Mouse (Mus musculus) limb, embryonic 11.5 days (tissue): ENCODE data around the gene Fam229b. TPM values are rescaled to one million over a fixed set of nuclear protein-coding genes. Genes with fewer than 3 reads are reported as not detected.

ENCODE experiments used
- ATAC-seq: fragments of 200-750 bp; cut with Nextera tagmentation; 2 replicates; pipeline ENCODE4 v1.8.0; 2017; ENCODE audit warnings: low read depth; ENCODE audit not compliant: insufficient number of reproducible peaks, low FRiP score, low TSS enrichment
- DNase-seq: peaks from one replicate; pipeline ENCODE4 v3.0.0-alpha.2; 2015; ENCODE audit warnings: low spot score
- H3K27ac ChIP-seq: fragments of 300-500 bp; sonication (generic); replicated peaks from 2 replicates; pipeline ENCODE4 v1.5.1; 2014; ENCODE audit warnings: low read depth, mild to moderate bottlenecking, low read length
- H3K27me3 ChIP-seq: fragments of 300-500 bp; sonication (generic); 2 replicates; pipeline ENCODE4 v1.6.1; 2014; ENCODE audit warnings: mild to moderate bottlenecking, low read length, mixed read lengths; ENCODE audit not compliant: control insufficient read depth, insufficient read depth
- H3K36me3 ChIP-seq: fragments of 300-500 bp; sonication (generic); 2 replicates; pipeline ENCODE4 v1.6.1; 2014; ENCODE audit warnings: mild to moderate bottlenecking, low read length, moderate library complexity, mixed read lengths; ENCODE audit not compliant: control insufficient read depth, insufficient read depth
- H3K4me1 ChIP-seq: fragments of 300-500 bp; sonication (generic); 2 replicates; pipeline ENCODE4 v1.6.1; 2014; ENCODE audit warnings: low read length, mixed read lengths; ENCODE audit not compliant: control insufficient read depth, insufficient read depth
- H3K4me2 ChIP-seq: fragments of 300-500 bp; sonication (generic); 2 replicates; pipeline ENCODE4 v1.6.1; 2014; ENCODE audit warnings: low read depth, mild to moderate bottlenecking, moderate library complexity; ENCODE audit not compliant: severe bottlenecking
- H3K4me3 ChIP-seq: fragments of 300-500 bp; sonication (generic); 2 replicates; pipeline ENCODE4 v1.5.1; 2014; ENCODE audit warnings: low read depth, low read length
- H3K9ac ChIP-seq: fragments of 300-500 bp; sonication (generic); 2 replicates; pipeline ENCODE4 v1.6.1; 2014; ENCODE audit warnings: mild to moderate bottlenecking, low read length
- H3K9me3 ChIP-seq: fragments of 300-500 bp; sonication (generic); 2 replicates; pipeline ENCODE4 v1.6.1; 2016; ENCODE audit warnings: low read length; ENCODE audit not compliant: control insufficient read depth
- WGBS: fragments of 180-500 bp; shearing (Covaris S2); extraction: QIAGEN DNeasy Blood & Tissue Kit; methylation state at CpG from one replicate; pipeline ENCODE4 v1.1.7; 2014; 5-methylcytosine and 5-hydroxymethylcytosine counted together
- polyA plus RNA-seq: library from polyadenylated mRNA; unstranded; fragments of >200 nt; fragmentation: Nextera tagmentation; extraction: Ambion mirVana; gene quantifications from 2 replicates; pipeline ENCODE4 v1.2.1, GENCODE M21; 2014

The Fam229b gene
- 9.8 and 10.6 TPM in 2 replicates for polyA plus RNA-seq

DNA sequence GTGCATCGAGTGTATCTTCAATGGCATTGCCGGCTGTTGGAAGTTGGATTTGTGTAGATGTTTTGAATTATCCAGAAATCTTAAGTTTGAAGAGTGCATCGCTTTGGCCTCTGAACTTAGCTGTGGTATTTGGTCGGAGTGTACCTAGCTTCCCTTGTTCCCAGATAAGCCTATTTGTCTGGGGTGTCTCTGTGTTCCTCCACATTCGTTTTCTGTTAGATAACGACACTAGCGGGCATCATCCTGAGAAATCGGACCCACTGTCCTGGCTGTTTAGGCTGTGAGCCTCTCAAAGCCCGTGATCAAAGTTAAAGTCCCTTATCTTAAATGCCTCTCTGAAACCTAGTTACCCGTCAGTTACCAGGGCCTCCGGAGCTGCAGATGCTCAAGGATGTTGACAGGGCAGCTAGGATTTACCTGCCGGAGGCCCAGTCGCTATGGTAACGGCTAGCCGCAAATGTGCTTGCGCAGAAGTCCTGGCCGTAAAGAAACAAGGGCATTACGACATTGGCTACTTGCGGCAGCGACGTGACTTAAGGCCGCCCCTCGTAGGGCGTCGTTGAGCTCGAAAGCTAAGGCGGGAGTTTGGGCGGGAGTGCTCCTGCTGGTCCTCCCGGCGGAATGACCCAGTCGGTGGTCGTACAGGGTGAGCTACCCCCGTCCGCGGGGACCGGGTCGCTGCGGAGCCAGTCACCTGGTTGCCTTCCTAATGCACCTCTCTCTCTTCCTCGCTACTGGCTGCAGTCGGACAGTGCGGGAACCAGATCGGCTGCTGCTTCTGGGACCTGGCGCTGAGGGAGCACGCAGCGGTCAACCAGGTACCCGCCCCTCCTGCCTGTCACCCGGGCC lies at the start of gene Fam229b, which contains the start of gene Tube1:
Fam229b (minus strand) TSS at position 453 of the 849 bp plus-strand sequence.
Tube1 (plus strand) TSS at position 515 of the 849 bp plus-strand sequence.
- Histone ChIP-seq H3K9ac (peak within 1 kb of the TSS; percentile 72), H3K4me2 (peak within 1 kb of the TSS; percentile 74), H3K4me3 (peak within 1 kb of the TSS; percentile 68), H3K36me3 (no peaks in the 10 kb centered on the region; the same call in 1 of the 2 replicates), H3K4me1 (no peaks in the 10 kb centered on the region), H3K27ac (no peak within 1 kb of the TSS), H3K9me3 (no peaks in the 10 kb centered on the region), H3K27me3 (no peaks in the 10 kb centered on the region)
- WGBS: 5% methylated on average over 47 of the region's 47 CpGs
- peak; percentile 90 for DNase-seq
- ATAC-seq: peak; percentile 88

DNA sequence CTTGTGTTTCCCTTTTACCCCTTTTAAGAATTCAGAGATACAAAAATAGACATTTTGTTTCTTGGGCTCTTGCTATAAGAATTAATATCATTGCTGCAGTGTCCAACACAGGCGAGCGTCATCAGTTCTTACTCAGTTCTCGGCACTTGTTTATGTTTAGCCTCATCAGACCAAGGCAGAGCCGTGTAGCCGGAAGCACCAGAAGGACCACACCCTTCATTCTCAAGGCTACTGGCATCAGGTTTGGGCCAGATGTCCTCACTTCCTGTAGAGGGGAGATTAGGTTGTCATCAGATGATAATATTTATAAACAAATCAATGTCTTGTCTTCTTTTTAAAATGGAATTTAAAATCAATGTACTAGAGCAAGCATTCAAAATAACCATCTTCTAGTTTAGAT lies 43.3 kb upstream of the Fam229b start:
- no peak overlapping the region for H3K27ac ChIP-seq
- DNase-seq (no peak), ATAC-seq (no peak)
- H3K36me3 ChIP-seq: no peaks in the 10 kb centered on the region
- H3K9ac ChIP-seq: no peak overlapping the region
- 0 out of 2 replicates have a peak, but pooled peaks cover 3% of the 10 kb centered on the region for H3K9me3 ChIP-seq
- H3K4me3 ChIP-seq: no peak overlapping the region
- 0 out of 2 replicates have a peak, but pooled peaks cover 4% of the 10 kb centered on the region for H3K4me1 ChIP-seq
- no peak overlapping the region for H3K4me2 ChIP-seq
- 88% methylated on average over 5 of the region's 5 CpGs for WGBS
- no peaks in the 10 kb centered on the region for H3K27me3 ChIP-seq

DNA sequence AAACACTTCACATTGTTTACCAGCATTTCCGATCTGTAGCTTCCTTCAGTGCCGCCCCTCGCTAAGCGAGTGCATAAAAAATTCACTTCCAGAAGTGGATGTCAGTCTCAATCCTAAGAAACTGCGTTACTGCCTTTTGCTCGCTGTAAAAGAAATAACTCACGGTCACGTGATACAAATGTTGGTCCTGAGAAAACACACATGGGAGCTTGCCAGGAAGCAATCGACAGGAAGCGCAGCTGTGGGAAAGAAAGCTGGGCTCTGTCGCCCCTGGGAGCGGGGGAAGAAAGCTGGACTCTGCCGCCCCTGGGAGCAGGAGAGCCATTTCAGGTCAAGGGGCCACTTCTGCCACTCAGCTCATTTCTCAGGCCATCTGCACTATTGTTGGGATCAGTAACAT lies 39.4 kb upstream of the Fam229b start:
- no peak for ATAC-seq
- Histone ChIP-seq H3K27me3 (no peaks in the 10 kb centered on the region), H3K9me3 (no peaks in the 10 kb centered on the region), H3K27ac (no peak overlapping the region; the same call in 1 of the 2 replicates), H3K4me3 (no peak overlapping the region), H3K9ac (no peak overlapping the region), H3K4me2 (no peak overlapping the region), H3K4me1 (peaks cover 12% of the 10 kb centered on the region), H3K36me3 (no peaks in the 10 kb centered on the region)
- 54% methylated on average over 13 of the region's 13 CpGs for WGBS
- peak; percentile 36 for DNase-seq

DNA sequence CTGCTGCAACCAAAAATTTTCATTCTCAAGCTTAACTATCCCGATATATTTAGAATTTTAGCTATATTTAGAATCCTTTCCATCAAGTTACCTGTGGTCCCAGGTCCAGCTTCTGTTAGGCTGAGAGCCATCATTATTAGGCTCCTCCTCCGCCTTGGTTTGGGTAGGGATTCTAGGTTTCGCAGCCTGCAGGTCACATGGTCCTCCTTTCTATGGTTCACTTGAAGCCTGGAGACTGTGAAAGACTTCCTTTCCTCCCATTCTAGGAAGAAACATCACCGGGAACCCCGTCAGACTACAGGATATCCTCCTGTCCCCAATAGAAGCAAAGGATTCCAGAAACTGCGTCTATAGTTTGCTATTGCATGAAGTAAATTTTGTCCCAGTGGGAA lies 38.8 kb upstream of the Fam229b start:
- Histone ChIP-seq H3K4me1 (peaks cover 14% of the 10 kb centered on the region), H3K4me2 (no peak overlapping the region), H3K9ac (no peak overlapping the region), H3K36me3 (no peaks in the 10 kb centered on the region), H3K27ac (no peak overlapping the region), H3K27me3 (no peaks in the 10 kb centered on the region), H3K9me3 (no peaks in the 10 kb centered on the region), H3K4me3 (no peak overlapping the region)
- DNase-seq (no peak), ATAC-seq (no peak)
- 85% methylated on average over 6 of the region's 6 CpGs for WGBS

DNA sequence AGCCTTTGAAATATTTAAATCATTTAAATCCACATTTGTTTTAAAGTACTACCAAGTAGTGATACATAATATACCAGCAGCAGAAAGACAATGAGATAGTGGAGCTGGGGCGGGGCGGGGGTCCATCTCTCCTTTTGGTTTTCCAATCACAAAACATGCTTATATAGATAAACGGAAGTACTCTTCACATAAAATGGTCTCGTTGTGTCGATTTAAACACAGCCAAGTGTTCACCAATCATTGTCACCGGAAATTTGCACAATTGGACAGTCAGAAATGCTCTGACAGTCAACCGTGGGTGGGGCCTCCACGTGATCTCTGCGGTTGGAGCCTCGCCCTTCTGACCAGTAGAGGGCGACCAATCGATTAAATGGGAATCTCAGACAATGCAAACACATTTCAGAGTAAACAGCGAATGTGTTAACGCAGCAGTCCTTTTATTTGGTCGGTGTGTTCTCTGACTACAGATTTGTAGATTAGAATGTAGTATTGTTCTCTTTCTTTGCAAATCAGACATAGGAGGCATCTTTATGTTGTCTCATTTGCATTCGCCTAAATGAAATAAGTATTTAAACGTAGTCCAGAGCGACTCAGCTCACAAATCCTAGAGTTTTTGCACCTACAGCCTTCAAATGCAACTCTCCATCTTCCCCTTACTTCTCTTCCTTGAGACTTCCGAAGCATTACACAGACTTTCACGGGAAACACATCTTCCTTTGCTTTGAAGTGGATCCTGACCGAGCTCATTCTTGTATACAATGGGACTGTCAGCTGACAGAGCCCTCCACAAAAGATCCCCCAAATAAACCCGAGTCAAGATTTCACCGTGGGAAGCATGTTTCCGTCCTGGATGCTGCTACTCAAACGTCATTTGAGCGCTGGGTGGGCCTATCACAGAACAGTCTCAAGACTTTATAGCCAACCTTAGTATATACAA lies 38.2 kb upstream of the Fam229b start:
- Histone ChIP-seq H3K4me2 (peak overlapping the region; percentile 75), H3K27me3 (no peaks in the 10 kb centered on the region), H3K4me3 (peak overlapping the region; percentile 37), H3K9ac (peak overlapping the region; percentile 32; the same call in 1 of the 2 replicates), H3K27ac (no peak overlapping the region; the same call in 1 of the 2 replicates), H3K36me3 (no peaks in the 10 kb centered on the region), H3K4me1 (peaks cover 15% of the 10 kb centered on the region), H3K9me3 (no peaks in the 10 kb centered on the region)
- DNase-seq (peak; percentile 90), ATAC-seq (peak; percentile 35; the same call in 1 of the 2 replicates)
- WGBS: 23% methylated on average over 26 of the region's 26 CpGs

DNA sequence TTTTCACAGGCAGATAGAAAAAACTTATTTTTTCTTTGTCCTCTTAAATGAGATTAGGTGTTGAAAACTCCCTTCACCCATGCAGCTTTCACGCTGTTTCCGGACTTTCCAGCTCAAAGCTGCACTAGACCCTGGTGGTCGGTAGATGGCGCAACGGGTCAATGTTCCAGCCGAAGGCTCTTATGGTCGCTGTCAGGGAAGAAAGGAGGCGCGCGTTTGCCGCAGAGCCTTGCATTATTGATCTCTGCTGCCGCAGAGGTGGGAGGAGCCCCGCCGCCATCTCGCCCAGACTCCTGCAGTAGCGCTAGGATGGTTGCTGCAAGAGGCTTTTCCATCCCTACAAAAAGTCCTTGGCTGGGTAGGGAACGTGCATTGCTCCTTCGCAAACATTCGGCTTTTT lies 37.4 kb upstream of the Fam229b start:
- H3K36me3 ChIP-seq: no peaks in the 10 kb centered on the region
- peaks cover 15% of the 10 kb centered on the region for H3K4me1 ChIP-seq
- H3K9ac ChIP-seq: peak overlapping the region; percentile 32; the same call in 1 of the 2 replicates
- peak overlapping the region; percentile 37 for H3K4me3 ChIP-seq
- peak overlapping the region; percentile 75 for H3K4me2 ChIP-seq
- peak; percentile 93 for DNase-seq
- H3K27ac ChIP-seq: no peak overlapping the region; the same call in 1 of the 2 replicates
- WGBS: 1% methylated on average over 19 of the region's 19 CpGs
- ATAC-seq: peak; percentile 75; the same call in 1 of the 2 replicates
- no peaks in the 10 kb centered on the region for H3K27me3 ChIP-seq
- H3K9me3 ChIP-seq: no peaks in the 10 kb centered on the region

DNA sequence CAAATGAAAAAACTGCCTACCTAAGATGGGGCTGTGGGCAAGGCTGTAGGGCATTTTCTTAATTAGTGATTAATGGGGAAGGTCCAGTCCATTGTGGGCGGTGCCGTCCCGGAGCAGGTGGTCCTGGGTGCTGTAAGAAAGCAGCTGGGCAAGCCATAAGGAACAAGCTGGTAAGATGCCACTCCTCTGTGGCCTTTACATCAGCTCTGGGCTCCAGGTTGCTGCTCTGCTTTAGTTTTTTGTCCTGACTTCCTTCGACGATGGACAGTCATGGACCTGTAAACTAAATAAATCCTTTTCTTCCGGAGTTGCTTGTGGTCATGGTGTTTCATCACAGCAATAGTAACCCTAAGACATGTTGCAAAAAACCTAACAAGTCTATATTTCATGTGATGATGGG lies 37.0 kb upstream of the Fam229b start:
- H3K9ac ChIP-seq: no peak overlapping the region
- no peak overlapping the region for H3K27ac ChIP-seq
- 12% methylated on average over 6 of the region's 6 CpGs for WGBS
- H3K4me2 ChIP-seq: peak overlapping the region; percentile 75; the same call in 1 of the 2 replicates
- H3K9me3 ChIP-seq: no peaks in the 10 kb centered on the region
- ATAC-seq (no peak), DNase-seq (peak; percentile 38)
- peaks cover 15% of the 10 kb centered on the region for H3K4me1 ChIP-seq
- H3K4me3 ChIP-seq: no peak overlapping the region
- H3K27me3 ChIP-seq: no peaks in the 10 kb centered on the region
- no peaks in the 10 kb centered on the region for H3K36me3 ChIP-seq

DNA sequence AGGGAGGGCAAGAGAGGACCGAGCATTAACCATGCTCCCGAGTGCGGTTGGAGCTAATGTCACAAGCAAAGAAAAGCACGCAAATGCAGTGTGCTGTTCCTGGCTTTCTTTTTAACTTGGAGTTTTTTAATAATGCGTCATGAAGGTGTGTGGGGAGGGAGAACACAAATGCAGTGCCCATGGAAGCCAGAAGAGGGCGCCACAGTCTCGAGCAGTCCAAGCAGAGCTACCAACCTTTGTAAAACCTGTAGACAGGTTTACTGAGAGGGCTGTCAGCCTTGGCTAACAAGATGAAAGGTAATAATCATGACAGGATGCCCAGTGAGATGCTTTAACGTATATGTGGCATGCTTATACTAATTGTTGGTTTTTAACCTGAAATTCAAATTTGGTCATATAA lies 36.5 kb upstream of the Fam229b start:
- Histone ChIP-seq H3K4me1 (peaks cover 15% of the 10 kb centered on the region), H3K4me3 (no peak overlapping the region), H3K9ac (no peak overlapping the region), H3K4me2 (peak overlapping the region; percentile 42), H3K27me3 (no peaks in the 10 kb centered on the region), H3K27ac (no peak overlapping the region), H3K9me3 (no peaks in the 10 kb centered on the region), H3K36me3 (no peaks in the 10 kb centered on the region)
- WGBS: 2% methylated on average over 8 of the region's 8 CpGs
- ATAC-seq (no peak; the same call in 1 of the 2 replicates), DNase-seq (peak; percentile 91)
